Mouse (Mus musculus): ENCODE measurements around the gene Sh3bp5.

Sh3bp5 gene

DNA sequence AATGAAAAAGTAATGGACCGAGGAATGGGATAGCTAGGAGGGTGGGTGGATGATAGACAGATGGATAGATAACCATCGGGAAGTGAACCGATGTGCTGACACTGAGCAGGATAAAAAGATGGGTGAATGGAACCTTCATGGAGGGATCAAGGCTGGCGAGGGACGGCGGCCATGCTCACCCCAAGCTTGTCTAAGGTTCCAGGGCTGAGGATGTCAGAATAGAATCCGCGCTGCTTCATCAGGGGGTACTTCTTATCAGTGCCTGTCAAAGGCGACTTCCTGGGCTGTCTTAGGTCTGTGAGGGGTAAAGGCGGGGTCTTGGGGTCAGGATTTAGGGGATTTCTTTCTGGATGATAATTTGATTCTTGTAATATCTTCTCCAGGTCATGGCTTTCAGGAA is 116.3 kb downstream of the Sh3bp5 start:
- CTCF ChIA-PET, result interaction anchor here (0.6 to 1.0 kb wide), 2 partner anchors 9 to 10 kb away, joined by 3 to 18 read pairs; no protein-coding TSS in a partner anchor

DNA sequence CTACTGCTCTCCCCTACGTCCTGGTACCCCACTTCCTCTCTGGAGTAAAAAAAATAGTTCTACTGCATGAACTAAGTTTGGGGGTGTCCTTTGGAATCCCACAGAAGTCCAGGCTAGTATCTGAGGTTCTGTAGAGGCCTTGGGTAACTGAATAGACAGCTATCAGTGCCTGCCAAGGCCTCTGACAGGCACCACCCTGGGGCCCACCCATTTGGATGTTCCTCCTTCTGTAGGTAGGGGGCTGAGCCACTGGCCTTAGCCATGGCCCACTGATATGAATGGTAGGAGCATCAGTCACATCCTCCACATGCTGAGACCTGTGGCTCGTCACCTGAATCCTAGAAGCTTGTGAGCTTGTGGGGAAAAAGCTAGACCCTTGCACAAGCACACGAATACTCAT is 118.1 kb downstream of the Sh3bp5 start:
- CTCF ChIA-PET, result no interaction called here

DNA sequence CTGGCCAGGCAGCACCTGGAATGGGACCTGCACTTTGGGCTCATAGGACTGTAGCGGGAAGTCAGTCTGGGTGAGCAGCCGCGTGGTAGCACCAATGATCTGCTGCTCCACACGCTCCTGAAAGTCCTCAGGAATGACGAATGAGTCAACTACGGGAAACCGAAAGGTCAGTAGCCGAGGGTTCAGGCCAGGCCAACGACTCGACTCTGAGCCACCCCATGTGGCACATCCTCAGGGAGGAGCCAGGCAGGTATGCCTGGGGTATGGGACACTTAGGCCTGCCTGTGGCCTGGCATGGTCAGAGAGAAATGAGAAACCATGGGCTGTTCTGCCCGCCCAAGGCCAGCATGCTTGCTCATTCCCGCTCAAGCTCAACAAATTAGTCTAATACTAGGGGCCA is 119.3 kb downstream of the Sh3bp5 start:
- CTCF ChIA-PET, result no interaction called here

DNA sequence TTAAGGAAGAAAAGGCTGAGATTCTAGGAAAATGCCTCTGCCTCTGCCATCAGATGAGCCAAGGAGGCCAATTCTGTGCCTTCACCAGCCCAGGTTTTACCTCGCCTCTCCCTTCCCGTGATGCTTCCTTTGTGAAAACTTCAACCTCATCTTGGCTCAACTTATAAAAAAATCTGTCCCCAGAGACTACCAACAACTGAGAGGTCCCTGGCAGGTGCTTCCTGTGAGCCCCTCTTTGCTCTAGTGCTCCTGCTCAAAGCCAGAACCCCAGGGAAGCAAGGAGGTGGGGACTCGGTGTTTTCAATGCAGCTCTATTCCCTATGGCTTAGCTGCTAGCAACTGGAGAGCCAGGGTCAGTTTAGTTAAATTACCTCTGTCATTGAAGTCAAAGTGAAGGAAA is 122.7 kb downstream of the Sh3bp5 start:
- CTCF ChIA-PET, result no interaction called here
